Comparison of ENCODE assay signal across 16 mouse cellular contexts in the genomic region with DNA sequence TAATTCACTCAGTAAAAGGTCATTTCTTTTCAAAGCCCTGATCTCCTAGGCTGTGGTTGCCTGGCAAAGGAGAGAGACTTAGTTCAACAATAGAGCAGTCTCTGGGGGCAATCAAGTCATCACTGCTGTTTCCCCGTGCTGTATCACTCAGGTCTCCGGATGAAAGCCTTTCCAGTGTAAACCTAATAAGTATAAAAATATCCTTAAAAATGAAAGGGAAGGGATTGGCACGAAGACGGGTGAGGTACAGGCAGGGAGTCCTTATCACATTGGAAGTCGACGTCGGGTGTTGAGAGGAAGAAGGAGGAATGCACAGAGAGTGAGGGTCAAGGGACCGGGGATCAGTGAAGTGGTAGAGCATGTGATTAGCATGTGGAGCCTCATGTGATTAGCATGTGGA. TPM values are rescaled to one million over a fixed set of nuclear protein-coding genes. Genes with fewer than 3 reads are reported as not detected.
DNase-seq lines count a peak whose midpoint lies in the region; ATAC-seq lines count a peak whose summit lies in the region.
"Had no signal": no experiment of that assay in that cellular context is flagged by ENCODE, and none has a peak within 500 bp of the region (broad histone marks: within the 10 kb centered on the region; RNA-seq: fewer than 3 reads in every experiment).

No protein-coding gene starts in this region.

- no peaks in the 10 kb centered on the region for H3K27me3 ChIP-seq in heart, embryonic 15.5 days
- H3K27me3 ChIP-seq in midbrain, embryonic 13.5 days = no peaks in the 10 kb centered on the region
- H3K27me3 ChIP-seq: embryonic facial prominence, embryonic 12.5 days; limb, embryonic 15.5 days had no signal

- no peak for ATAC-seq in heart, embryonic 15.5 days (replicated peaks; ENCODE audit: insufficient number of reproducible peaks, insufficient read depth, low FRiP score, low read depth)
- no peak for ATAC-seq in midbrain, embryonic 13.5 days
- ATAC-seq: lung, postnatal 0 days had no signal

- peak overlapping the region; percentile 84; the same call in 1 of the 2 replicates for H3K4me3 ChIP-seq in heart, embryonic 15.5 days
- 0 out of 2 replicates have a peak overlapping the region, but pooled peaks have one; percentile 71 for H3K4me3 ChIP-seq in midbrain, embryonic 13.5 days (replicated peaks)
- H3K4me3 ChIP-seq: embryonic facial prominence, embryonic 12.5 days; limb, embryonic 15.5 days; myocyte had no signal

- peak overlapping the region; percentile 92 for H3K27ac ChIP-seq in heart, embryonic 15.5 days
- H3K27ac ChIP-seq in midbrain, embryonic 13.5 days = peak overlapping the region; percentile 53
- H3K27ac ChIP-seq: embryonic facial prominence, embryonic 12.5 days; limb, embryonic 15.5 days had no signal

- peaks cover 75% of the 10 kb centered on the region for H3K4me1 ChIP-seq in heart, embryonic 15.5 days (replicated peaks)
- H3K4me1 ChIP-seq in midbrain, embryonic 13.5 days (replicated peaks) = peaks cover 33% of the 10 kb centered on the region

- DNase-seq in heart, adult 11 months = peak; percentile 92
- no peak for DNase-seq in heart, postnatal 10 days
- peak; percentile 20 for DNase-seq in kidney, adult 9 months
- DNase-seq in kidney, postnatal 25 days = no peak
- no peak for DNase-seq in gastrocnemius, adult 8-10 months (ENCODE audit: low spot score in 2 of 2)
- DNase-seq: cerebellum, adult 11 months; layer of hippocampus, postnatal 36 days; right cerebral cortex, postnatal 14 days; thymus, postnatal 14 days had no signal

- peak overlapping the region; percentile 75 for H3K4me2 ChIP-seq in heart, embryonic 15.5 days
- peak overlapping the region; percentile 63 for H3K4me2 ChIP-seq in midbrain, embryonic 13.5 days (replicated peaks)
- H3K4me2 ChIP-seq: embryonic facial prominence, embryonic 12.5 days; limb, embryonic 15.5 days had no signal

- H3K36me3 ChIP-seq in heart, embryonic 15.5 days = 0 out of 2 replicates have a peak, but pooled peaks cover 7% of the 10 kb centered on the region
- H3K36me3 ChIP-seq in midbrain, embryonic 13.5 days = no peaks in the 10 kb centered on the region; the same call in 1 of the 2 replicates
- H3K36me3 ChIP-seq: embryonic facial prominence, embryonic 12.5 days; limb, embryonic 15.5 days had no signal

- H3K9ac ChIP-seq in heart, embryonic 15.5 days = 0 out of 2 replicates have a peak overlapping the region, but pooled peaks have one; percentile 27
- H3K9ac ChIP-seq in midbrain, embryonic 13.5 days (replicated peaks) = peak overlapping the region; percentile 81; the same call in 1 of the 2 replicates
- H3K9ac ChIP-seq: embryonic facial prominence, embryonic 12.5 days; limb, embryonic 15.5 days had no signal

- 14% methylated on average over 8 of the region's 8 CpGs for WGBS in heart, embryonic 15.5 days
- 50% methylated on average over 8 of the region's 8 CpGs for WGBS in midbrain, embryonic 13.5 days

- no peaks in the 10 kb centered on the region for H3K9me3 ChIP-seq in heart, embryonic 15.5 days (replicated peaks)
- no peaks in the 10 kb centered on the region for H3K9me3 ChIP-seq in midbrain, embryonic 13.5 days
- H3K9me3 ChIP-seq: embryonic facial prominence, embryonic 12.5 days; limb, embryonic 15.5 days had no signal

- intact Hi-C loops in heart, postnatal 10 days (cut with DNase I) = no loop called here

RNA-seq across cellular contexts. Expression of gene Dcp1b, which starts 2.0 kb away (rescaled TPM):
- total RNA-seq in heart, postnatal 10 days (2021) = 1 to 10 TPM; 4.2 to 5.3 TPM
- 7.6 and 7.8 TPM in 2 replicates for polyA plus RNA-seq in heart, embryonic 15.5 days (2015; fragmentation: Nextera tagmentation; extraction: Ambion mirVana)
- 14.7 and 15.6 TPM in 2 replicates for polyA plus RNA-seq in midbrain, embryonic 13.5 days (2015; fragmentation: Nextera tagmentation; extraction: Ambion mirVana)
- total RNA-seq in gastrocnemius, adult 8-10 months (2022) = 1 to 10 TPM; 3.3 to 6.1 (median 4.4) TPM

RNA-seq across cellular contexts. Expression of gene Cacna1c, which starts 19.1 kb away (rescaled TPM):
- 100 to 1,000 TPM; 207 to 222 TPM for total RNA-seq in heart, postnatal 10 days (2021)
- 51.7 and 65.3 TPM in 2 replicates for polyA plus RNA-seq in heart, embryonic 15.5 days (2015; fragmentation: Nextera tagmentation; extraction: Ambion mirVana)
- 5.2 and 5.6 TPM in 2 replicates for polyA plus RNA-seq in midbrain, embryonic 13.5 days (2015; fragmentation: Nextera tagmentation; extraction: Ambion mirVana)
- total RNA-seq in gastrocnemius, adult 8-10 months (2022) = 1 to 10 TPM in 2 of 4 experiments, under 1 TPM in 2; 0.61 to 1.3 (median 0.90) TPM
- total RNA-seq: granulocyte monocyte progenitor cell, adult 5-6 weeks had no signal
- polyA plus RNA-seq: myocyte had no signal

RNA-seq across cellular contexts. Expression of gene Cacna2d4, which starts 59.2 kb away (rescaled TPM):
- total RNA-seq in heart, postnatal 10 days (2021) = not detected
- 0.32 TPM in 1 of 2 replicates, not detected in the other for polyA plus RNA-seq in heart, embryonic 15.5 days (2015; fragmentation: Nextera tagmentation; extraction: Ambion mirVana)
- polyA plus RNA-seq in midbrain, embryonic 13.5 days (2015; fragmentation: Nextera tagmentation; extraction: Ambion mirVana) = 0.43 and 0.53 TPM in 2 replicates
- total RNA-seq in gastrocnemius, adult 8-10 months (2022) = 1 to 10 TPM in 3 of 4 experiments, under 1 TPM in 1; 0.11 to 2.2 (median 1.6) TPM
- polyA plus RNA-seq: embryonic facial prominence, embryonic 12.5 days; myocyte had no signal

Comparison
In these comparisons a context has a peak if more than half of its experiments do, and no peak if none do; other contexts are left out.
1. DNase-seq: peak in heart, adult 11 months (single experiment) and kidney, adult 9 months (single experiment); none in heart, postnatal 10 days (0 of 2), kidney, postnatal 25 days (0 of 2) and gastrocnemius, adult 8-10 months (0 of 2).
2. RNA of gene Cacna1c, which starts 19.1 kb away (total RNA-seq): 207 to 222 TPM in heart, postnatal 10 days; 0.61 to 1.3 TPM in gastrocnemius, adult 8-10 months; every median in the first group is over 10 times any median in the second.